Mouse (Mus musculus): Measurements from ENCODE around the gene Tm9sf1.

Tm9sf1 gene

DNA sequence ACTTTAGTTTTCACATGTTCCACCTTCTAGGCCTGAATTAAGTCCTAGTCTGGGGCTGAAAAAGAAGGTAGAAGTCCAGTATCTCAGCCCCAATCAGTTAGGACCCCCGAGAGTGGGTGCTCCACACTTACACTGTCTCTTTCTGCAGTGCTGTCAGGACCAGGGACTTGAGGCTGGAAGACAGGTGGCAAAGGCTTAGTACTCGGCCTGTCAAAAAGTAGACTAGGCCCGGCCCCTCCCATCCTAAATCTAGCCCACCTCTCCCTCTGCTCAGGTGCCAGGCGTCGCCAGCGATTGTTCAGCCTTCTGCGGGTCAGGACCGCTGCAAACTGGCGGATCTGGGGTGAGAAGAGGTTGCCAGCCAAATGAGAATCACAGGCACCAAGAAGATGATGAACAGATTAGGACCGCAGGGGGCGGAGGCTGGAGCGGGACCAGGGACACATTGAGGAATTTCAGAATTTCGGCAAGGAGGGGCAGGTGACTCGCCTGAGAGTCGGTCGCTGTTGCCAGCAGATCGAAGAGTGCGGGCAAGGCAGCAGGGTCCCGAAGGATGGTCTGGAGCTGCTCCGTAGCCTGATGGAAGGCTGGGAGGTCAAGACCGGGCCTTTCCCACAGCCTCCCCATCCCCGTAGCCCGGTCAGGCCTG, 8.6 kb downstream of the Tm9sf1 start:
- no peak for DNase-seq (ENCODE audit: low read depth in 2 of 2, low spot score in 2 of 2)

DNA sequence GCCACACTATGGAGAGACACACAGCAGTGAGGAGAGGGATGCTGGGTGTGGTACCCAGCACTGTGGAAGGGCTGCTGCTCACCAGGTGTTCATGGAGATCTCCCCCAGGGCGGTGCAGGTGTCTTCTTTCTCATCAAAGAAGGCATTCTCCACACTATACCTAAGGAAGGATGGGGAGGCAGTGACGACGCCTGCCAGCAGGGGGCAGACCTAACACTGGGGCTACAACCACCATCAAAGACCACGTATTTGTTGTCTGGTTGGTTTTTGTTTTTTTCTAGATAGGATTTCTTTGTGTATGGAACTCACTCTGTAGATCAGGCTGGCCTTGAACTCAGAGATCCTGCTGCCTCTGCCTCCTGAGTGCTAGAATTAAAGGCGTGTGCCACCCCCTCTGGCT, 14.3 kb downstream of the Tm9sf1 start:
- peak; percentile 76 to 87 for DNase-seq (ENCODE audit: low read depth in 2 of 2, low spot score in 2 of 2)

DNA sequence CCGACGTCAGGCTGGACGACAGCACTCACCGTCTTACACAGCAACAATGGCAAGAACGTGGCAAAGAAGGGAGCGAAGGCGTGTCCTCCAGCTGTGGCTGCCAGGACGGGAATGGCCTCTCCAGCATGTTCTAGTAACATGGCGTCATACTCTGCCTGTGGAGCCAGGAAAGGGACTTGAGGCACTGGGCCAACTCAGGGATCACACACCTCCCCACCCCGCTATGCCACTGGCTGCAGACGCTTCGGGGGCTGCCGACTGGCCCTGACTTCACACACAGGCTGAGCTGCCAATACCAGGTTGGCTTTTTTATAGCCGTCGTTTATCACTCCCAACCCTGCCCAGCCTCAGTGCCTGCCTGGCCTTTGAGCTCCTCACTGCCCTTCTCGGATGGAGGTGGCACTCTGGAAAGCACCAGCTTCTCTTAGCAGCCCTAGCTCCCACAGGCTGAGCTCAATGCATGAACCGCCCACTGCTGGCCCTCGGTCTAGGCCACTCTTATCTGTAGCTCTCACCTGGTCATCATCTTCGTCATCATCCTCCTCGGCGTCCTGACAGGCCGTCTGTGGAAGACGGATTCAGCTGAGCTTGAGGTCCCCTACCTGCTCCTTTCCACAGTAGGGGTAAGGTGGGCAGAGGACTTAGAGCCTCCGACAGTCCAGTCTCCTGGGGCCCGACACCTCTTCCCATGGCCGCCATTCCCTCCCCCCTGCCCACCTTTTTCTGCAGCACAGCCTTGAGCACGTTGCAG, 15.4 kb downstream of the Tm9sf1 start:
- no peak for DNase-seq (ENCODE audit: low read depth in 2 of 2, low spot score in 2 of 2)

GRCm38 (mm10) chr14:55618486-55619195, 25.0 kb downstream of the Tm9sf1 start:
- DNase-seq (ENCODE audit: low read depth in 2 of 2, low spot score in 2 of 2), result no peak

DNA sequence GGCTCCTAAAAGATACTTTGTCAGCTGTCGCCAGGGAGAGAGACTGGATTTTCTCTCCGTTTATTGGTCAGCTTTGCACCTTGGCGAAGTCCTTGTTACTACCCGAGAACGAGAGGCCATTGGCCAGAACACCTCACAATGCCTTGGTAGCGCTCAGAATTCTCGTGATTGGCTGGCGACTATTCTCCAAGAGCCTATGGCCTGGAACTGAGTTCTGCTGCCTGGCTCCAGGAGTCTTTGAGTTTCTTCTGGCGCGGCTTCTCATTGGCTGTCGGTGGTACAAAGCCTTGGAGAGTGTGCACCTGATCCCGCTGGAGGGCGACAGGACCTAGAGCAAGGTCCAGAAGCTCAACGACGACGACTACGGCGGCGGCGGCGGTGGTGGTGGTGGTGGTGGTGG, 25.8 kb downstream of the Tm9sf1 start, which contains the start of gene Rec8:
TSS of gene Rec8 (plus strand) at position 216 of the 400 bp plus-strand sequence.
- DNase-seq (ENCODE audit: low read depth in 2 of 2, low spot score in 2 of 2), result no peak

- no peak for DNase-seq (ENCODE audit: low read depth in 2 of 2, low spot score in 2 of 2)
Measured at GRCm38 (mm10) chr14:55616844-55617243, 26.8 kb downstream of the Tm9sf1 start.

- no peak for DNase-seq (ENCODE audit: low read depth in 2 of 2, low spot score in 2 of 2)
Measured at GRCm38 (mm10) chr14:55615876-55616275, 27.7 kb downstream of the Tm9sf1 start.

DNA sequence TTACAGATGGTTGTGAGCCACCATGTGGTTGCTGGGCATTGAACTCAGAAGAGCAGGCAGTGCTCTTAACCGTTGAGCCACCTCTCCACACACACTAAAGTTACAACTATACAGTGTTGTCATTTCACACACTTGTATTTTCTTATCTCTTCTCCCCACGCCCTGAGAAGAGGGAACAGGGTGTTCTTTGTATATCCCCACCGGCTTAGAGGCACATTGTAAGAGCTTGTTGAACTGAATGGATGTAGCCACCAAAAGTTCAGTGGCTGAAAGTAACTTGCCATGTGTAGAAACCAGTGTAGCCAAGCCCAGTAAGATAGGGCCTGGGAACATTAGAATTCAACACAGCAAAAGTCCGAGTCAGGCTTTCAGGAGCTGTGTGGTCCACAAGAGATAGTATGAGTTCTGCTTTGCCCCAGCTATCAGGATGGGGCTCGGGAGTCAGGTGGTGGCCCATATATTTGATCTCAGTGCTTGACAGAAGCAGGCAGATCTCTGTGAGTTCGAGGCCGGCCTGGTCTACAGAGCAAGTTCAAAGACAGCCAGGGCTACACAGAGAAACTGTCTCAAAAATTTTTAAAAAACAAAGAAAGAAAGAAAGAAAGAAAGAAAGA, 28.9 kb downstream of the Tm9sf1 start:
- DNase-seq (ENCODE audit: low read depth in 2 of 2, low spot score in 2 of 2), result no peak

GRCm38 (mm10) chr14:55613346-55613745, 30.3 kb downstream of the Tm9sf1 start:
- no peak for DNase-seq (ENCODE audit: low read depth in 2 of 2, low spot score in 2 of 2)

GRCm38 (mm10) chr14:55608339-55608738, 35.3 kb downstream of the Tm9sf1 start:
- no peak for DNase-seq (ENCODE audit: low read depth in 2 of 2, low spot score in 2 of 2)

DNA sequence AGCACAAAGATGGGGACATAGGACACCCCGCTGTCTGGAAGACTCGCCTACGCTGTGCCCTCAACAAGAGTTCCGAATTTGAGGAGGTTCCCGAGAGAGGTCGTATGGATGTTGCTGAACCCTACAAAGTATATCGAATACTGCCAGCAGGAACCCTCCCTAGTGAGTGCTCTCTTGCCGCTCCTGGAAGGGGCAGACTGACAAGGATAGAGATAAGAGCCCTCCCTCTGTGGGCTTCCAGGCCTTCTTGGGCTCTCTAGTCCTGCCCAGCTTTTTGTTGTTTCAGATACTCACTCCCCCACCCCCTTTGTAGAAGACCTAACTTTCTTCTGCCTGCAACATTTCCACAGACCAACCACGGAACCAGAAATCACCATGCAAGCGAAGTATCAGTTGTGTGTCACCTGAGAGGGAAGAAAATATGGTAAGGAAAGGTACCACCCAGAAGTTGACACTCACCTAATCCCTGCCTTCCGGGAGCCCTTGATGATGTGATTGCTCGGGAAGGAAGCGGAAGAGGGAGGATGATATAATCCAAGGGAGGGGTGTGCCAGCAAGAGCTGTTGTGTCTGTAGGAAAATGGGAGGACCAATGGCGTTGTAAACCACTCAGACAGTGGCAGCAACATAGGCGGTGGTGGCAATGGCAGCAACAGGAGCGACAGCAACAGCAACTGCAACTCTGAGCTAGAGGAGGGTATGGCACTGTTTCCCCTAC, 37.7 kb downstream of the Tm9sf1 start:
- no peak for DNase-seq (ENCODE audit: low read depth in 2 of 2, low spot score in 2 of 2)

DNA sequence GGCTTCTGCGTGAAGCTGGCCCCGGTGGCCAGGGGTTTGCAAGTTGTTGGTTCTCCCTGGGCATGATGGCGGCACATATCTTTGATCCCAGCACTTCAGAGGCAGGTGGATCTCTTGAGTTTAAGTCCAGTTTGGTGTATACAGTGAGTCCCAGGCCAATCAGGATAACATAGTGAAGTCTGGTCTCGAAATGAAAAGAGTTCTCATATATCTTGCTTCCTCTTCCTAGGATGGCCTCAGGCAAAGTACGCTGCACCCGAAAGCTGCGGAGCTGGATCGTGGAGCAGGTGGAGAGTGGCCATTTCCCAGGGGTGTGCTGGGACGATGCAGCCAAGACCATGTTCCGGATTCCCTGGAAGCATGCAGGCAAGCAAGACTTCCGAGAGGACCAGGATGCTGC, 38.8 kb downstream of the Tm9sf1 start:
- no peak for DNase-seq (ENCODE audit: low read depth in 2 of 2, low spot score in 2 of 2)

DNA sequence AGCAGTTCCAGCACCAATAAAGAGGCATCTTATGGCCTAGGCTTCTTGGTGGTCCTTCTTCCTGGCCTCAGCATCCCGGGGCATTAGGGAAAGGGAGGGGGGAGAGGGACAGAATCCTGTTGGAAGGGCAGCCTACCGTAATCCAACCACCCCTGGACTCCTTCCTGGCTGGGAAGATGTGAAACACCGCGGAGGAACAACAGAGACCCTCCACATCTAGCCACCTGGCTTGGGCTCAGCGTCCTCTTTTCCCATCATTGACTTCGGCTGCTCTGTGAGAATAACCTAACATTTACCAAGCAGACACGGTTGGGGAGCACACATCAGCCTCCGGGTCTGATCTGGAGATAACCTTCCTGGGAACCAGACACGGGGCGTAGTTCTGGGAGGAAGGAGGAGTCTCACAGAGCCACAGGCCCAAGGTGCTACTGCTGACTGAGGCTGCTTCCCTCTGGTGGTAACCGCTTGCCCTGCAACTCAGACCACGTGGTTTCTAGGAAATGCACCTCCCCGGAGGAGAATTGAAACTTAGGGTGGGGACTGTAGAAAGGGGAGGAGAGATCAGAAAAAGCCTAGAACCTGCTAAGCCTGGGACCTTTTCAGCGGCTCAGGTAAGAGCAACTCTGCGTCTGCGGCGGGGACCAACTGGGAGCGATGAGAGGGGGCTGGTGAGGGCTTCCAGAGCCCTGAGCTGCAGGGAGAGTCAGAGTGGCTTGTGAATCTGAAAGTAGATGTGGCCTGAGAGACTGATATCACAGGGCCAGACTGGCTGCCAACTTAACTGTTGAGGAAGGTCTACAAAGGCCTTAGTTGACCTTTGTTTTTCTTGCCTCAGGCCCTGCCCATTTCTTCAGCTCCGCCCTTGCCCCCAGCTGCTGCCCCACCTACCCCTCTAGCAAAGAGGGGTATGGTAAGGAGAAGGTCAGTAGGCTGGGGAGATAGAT, 39.7 kb downstream of the Tm9sf1 start:
- peak; percentile 96 to 98 for DNase-seq (ENCODE audit: low read depth in 2 of 2, low spot score in 2 of 2)

DNA sequence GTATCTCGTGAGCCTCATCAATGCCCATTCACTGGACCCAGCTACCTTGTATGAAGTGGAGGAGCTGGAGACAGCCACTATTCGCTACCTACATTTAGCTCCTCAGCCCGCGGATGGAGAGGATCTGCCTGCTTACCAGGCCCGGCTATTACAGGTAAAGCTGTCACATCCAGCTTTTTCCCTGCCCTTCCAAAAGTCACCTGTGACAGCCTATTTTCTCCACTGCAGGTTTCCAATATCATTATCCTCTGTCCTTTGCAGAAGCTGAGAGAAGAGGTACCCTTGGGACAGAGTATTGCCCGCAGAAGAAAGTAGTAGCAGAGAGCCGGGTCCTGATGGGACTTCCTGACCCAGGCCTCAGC, 40.4 kb downstream of the Tm9sf1 start, which contains the start of gene Irf9:
TSS of gene Irf9 (plus strand) at position 301 of the 362 bp plus-strand sequence.
- no peak for DNase-seq (ENCODE audit: low read depth in 2 of 2, low spot score in 2 of 2)

GRCm38 (mm10) chr14:55598521-55599390, 44.9 kb downstream of the Tm9sf1 start:
- no peak for DNase-seq (ENCODE audit: low read depth in 2 of 2, low spot score in 2 of 2)

DNA sequence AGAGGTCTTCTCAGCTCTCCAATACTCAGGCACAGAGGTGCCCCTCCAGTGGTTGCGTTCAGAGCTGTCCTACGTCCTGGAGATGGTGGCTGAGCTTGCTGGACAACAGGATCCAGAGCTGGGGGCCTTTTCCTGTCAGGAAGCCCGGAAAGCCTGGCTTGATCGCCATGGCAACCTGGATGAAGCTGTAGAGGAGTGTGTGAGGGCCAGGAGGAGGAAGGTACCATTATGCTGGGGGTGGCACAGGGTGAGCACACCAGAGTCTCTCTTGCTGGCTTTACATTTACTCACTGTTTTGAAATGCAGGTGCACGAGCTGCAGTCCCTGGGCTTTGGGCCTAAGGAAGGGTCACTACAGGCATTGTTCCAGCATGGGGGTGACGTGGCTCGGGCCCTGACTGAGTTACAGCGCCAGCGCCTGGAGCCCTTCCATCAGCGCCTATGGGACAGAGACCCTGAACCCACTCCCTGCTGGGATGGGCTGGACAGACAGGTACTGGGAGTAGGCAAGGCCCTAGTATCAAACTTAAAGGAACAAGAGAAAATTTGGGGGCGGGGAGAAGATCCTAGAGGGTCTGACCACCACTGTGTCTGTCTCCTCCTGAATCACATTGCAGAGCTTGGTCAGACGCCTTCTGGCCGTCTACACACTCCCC, 47.4 kb downstream of the Tm9sf1 start:
- DNase-seq (ENCODE audit: low read depth in 2 of 2, low spot score in 2 of 2), result no peak

DNA sequence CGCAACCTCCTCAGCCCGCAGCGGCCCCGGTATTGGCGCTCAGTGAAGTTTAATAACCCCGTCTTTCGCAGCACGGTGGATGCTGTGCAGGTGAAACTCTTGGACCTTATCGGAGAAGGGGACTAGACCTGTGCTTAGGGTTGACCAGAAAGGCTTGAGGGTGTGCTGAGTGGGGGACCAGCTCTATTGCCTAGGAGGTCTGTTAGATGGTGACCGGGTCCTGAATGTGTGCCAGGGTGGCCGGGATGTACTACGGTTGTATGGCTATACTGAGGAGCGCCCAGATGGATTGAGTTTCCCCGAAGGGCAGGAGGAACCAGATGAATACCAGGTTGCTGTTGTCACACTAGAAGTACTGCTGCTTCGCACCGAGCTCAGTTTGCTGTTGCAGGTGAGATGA, 51.4 kb downstream of the Tm9sf1 start:
- no peak for DNase-seq (ENCODE audit: low read depth in 2 of 2, low spot score in 2 of 2)

DNA sequence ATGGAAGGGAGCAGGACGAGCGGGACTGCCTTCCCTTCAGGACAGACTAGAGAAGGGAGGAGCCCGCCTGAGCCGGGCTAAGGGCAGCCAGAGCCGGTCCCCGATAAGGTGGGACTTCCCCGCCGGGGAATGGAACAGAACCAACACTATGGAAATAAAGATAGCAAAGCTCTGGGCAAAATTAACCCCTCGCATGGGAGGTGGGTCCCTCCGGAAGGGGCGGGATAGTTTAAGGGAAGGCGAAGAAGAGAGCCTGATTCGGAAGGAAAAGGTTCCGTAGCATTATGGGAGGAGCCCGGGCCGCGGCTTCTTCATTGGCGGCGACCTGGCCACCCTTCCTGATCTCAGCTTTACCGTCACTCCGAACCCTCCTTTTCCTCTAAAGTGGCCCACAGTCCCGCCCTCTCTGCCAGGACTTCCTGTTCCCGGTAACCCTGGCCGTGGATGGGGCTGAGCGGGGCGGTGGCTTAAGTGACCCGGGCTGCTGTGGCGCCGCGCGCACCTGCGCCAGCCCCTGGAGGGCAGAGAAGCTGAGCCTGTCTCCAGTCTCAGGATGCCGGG, 52.2 kb downstream of the Tm9sf1 start, which contains the start of gene Rnf31:
TSS of gene Rnf31 (plus strand) at position 378 of the 561 bp plus-strand sequence.
- peak; percentile 78 to 82 for DNase-seq (ENCODE audit: low read depth in 2 of 2, low spot score in 2 of 2)
